Mouse (Mus musculus) MEL (cell line): ENCODE data around the gene Samhd1.

ENCODE experiments used
- CTCF ChIP-seq, 3 experiments: IDR thresholded peaks in 2 of 3; conservative IDR thresholded peaks in 1 of 3; 2 replicates each; pipeline ENCODE4 v1.5.1; 2011 to 2012; ENCODE audit warnings: low read length in 3 of 3, low read depth in 2 of 3, mild to moderate bottlenecking in 2 of 3, improper control_type of control experiment in 1 of 3, inconsistent platforms in 1 of 3, mixed read lengths in 1 of 3, moderate library complexity in 1 of 3; ENCODE audit not compliant: control insufficient read depth in 1 of 3, insufficient read depth in 1 of 3, poor library complexity in 1 of 3, severe bottlenecking in 1 of 3
- E2F4 ChIP-seq: IDR thresholded peaks from 2 replicates; pipeline ENCODE4 v1.6.1; 2011; ENCODE audit warnings: low read depth, low read length, improper control_type of control experiment, borderline replicate concordance
- GABPA ChIP-seq: IDR thresholded peaks from 2 replicates; pipeline ENCODE4 v1.6.1; 2012; ENCODE audit warnings: low read depth, mild to moderate bottlenecking, inconsistent platforms, low read length, improper control_type of control experiment, moderate library complexity
- GATA1 ChIP-seq: IDR thresholded peaks from 2 replicates; pipeline ENCODE4 v1.6.1; 2011; ENCODE audit warnings: low read depth, low read length, improper control_type of control experiment
- HCFC1 ChIP-seq: IDR thresholded peaks from 2 replicates; pipeline ENCODE4 v1.6.1; 2012; ENCODE audit warnings: low read depth, mild to moderate bottlenecking, inconsistent platforms, low read length, improper control_type of control experiment, moderate library complexity
- MAX ChIP-seq: IDR thresholded peaks from 2 replicates; pipeline ENCODE4 v1.6.1; 2011; ENCODE audit warnings: low read length, improper control_type of control experiment
- POLR2A ChIP-seq, 2 experiments: IDR thresholded peaks; 2 replicates each; pipeline ENCODE4 v1.6.1; 2011 to 2012; ENCODE audit warnings: low read length in 2 of 2, mild to moderate bottlenecking in 2 of 2, control low read depth in 1 of 2, improper control_type of control experiment in 1 of 2, low read depth in 1 of 2, moderate library complexity in 1 of 2; ENCODE audit not compliant: control insufficient read depth in 1 of 2, insufficient read depth in 1 of 2, poor library complexity in 1 of 2
- POLR2AphosphoS2 ChIP-seq: IDR thresholded peaks from 2 replicates; pipeline ENCODE4 v1.6.1; 2011; ENCODE audit warnings: low read length, improper control_type of control experiment
- TCF12 ChIP-seq: IDR thresholded peaks from 2 replicates; pipeline ENCODE4 v1.6.1; 2014; ENCODE audit warnings: low read depth, mild to moderate bottlenecking, inconsistent platforms, low read length, improper control_type of control experiment, moderate library complexity
- UBTF ChIP-seq: IDR thresholded peaks from 2 replicates; pipeline ENCODE4 v1.6.1; 2012; ENCODE audit warnings: low read depth, mild to moderate bottlenecking, inconsistent platforms, low read length, improper control_type of control experiment, moderate library complexity, borderline replicate concordance; ENCODE audit not compliant: insufficient read depth

DNA sequence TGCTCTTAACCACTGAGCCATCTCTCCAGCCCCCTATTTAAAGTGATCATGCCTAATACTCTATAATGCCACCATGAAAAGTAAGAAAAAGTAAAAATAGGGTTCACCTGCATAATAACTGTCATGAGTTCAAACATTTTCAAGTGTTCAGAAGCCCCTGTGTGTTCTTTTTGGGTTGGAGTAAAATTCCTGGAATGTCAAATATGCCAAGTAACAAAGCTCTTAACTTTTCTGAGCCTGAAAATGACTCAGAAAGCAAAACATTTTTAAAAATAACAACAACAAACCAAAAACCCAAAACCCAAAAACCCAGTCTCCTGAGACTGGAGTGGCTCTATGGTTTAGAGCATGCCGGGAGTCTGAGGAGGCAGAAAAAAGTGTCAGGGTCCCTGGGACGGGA, 29.0 kb upstream of the Samhd1 start:
- TF ChIP-seq E2F4 (no peak), CTCF (IDR thresholded peaks at IDR 0.05 in 2 of 3, conservative IDR thresholded peaks at IDR 0.05 in 1 of 3; ENCODE audit: control insufficient read depth in 1 of 3, insufficient read depth in 1 of 3, low read depth in 2 of 3, low read length in 3 of 3, poor library complexity in 1 of 3, severe bottlenecking in 1 of 3) (no peak), TCF12 (no peak), POLR2A (IDR thresholded peaks at IDR 0.05; ENCODE audit: control insufficient read depth in 1 of 2, insufficient read depth in 1 of 2, low read depth in 1 of 2, low read length in 2 of 2, poor library complexity in 1 of 2) (no peak), HCFC1 (no peak), GABPA (no peak), GATA1 (no peak), UBTF (no peak), POLR2AphosphoS2 (no peak), MAX (no peak)
